Mouse (Mus musculus) heart, postnatal 36 days (tissue): ENCODE results near the gene Vipas39. TPM values are rescaled to one million over a fixed set of nuclear protein-coding genes. Genes with fewer than 3 reads are reported as not detected.

Experiments
- DNase-seq, 2 experiments: peaks; one replicate each; pipeline ENCODE4 v3.0.0; 2021 to 2022
- intact Hi-C: fragments of 180-260 bp; cut with DNase I; formaldehyde crosslinking; loops from one replicate; pipeline ENCODE4 v1.15.1; 2025
- microRNA-seq, 2 experiments: library from miRNA; unstranded; fragments of <30 nt; microRNA quantifications; one replicate each; pipeline ENCODE4 v1.2.0; 2021; ENCODE audit warnings: borderline number of aligned reads in 2 of 2
- total RNA-seq, 2 experiments: library from RNA; stranded (reverse); gene quantifications; 2 replicates each; pipeline ENCODE4 v1.2.3; 2021

Vipas39 gene
- total RNA-seq, 2 experiments from 2014 or later, result 21.2 to 24.5 TPM

DNA sequence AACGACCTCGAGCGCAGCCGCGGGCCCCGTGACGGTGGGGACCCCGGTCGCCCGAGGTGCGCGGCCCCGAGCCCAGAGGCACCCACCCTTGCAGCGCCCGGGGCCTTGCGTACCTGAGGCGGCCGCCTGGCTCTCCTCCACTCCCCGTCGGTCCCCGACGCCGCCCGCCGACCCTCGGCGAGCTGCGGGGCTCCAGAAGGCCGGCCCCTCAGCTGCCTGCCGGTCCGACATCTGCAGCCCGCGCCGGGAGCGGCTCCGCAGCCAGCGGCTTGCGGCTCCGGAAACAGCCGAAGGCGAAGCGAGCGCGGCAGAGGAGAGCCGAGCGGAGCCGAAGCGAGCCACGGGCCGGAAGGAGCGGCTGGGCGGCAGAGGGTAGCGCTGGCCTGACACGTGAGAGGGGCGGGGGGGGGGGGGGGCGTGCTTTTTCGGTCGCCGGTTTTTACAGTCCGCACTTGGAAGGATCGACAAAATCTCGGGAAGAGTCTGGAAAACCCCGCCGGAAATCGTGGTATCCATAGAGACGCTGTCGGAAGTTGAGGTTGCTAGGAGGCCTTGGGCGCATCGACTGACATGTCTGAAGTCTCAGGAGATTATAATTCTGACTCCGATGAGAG, 66.0 kb downstream of the Vipas39 start, which contains the start of gene Tmed8:
Gene Tmed8, minus strand, starts transcription at position 482 of the 614 bp plus-strand sequence.
- peak; percentile 75 to 79 for DNase-seq

DNA sequence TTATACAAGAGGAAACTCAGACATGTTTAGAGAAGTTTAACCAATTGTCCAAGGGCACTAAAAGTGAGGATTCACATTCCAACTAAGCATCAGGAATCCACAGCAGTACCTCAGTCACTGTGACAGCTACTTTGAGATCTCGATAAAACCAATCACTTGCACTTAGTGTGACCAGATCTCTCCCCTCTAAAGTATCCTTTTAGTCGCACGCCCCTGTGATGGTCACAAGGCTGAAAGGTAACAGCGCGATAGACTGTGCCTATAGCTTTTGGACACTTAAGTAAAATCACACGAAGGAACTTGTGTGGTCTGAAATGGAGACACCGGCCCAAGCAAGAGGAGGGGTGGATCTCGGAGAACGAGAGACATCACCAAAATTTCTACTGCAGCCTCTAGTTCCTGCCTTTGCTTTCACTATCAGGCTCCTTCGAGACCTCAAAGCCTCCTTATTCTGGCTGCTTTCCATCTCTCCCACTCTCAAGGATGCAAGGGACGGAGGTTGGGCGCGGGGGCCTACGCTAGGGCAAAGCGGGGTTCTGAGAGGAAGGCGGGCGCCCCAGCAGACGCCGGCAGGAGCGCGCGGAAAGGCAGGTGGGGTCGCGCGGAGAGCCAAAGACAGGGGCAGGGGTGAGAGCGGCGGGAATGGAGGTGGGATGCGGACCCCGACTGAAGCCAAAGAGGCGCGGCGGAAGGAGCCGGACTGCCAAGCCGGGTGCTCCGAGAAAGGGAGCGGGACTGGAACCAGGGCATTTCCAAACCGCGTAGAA, 66.7 kb downstream of the Vipas39 start, which contains the start of gene Samd15:
Gene Samd15, plus strand, starts transcription at position 518 of the 767 bp plus-strand sequence.
- DNase-seq, result peak; percentile 47 to 48
- intact Hi-C loops, result no loop called here

More for the DNA sequence above, 66.0 kb downstream of the Vipas39 start, which contains the start of gene Tmed8:
- intact Hi-C loops, result loop anchor here (2.0 kb wide), 1 partner anchor 51 kb away; no protein-coding TSS in a partner anchor

DNA sequence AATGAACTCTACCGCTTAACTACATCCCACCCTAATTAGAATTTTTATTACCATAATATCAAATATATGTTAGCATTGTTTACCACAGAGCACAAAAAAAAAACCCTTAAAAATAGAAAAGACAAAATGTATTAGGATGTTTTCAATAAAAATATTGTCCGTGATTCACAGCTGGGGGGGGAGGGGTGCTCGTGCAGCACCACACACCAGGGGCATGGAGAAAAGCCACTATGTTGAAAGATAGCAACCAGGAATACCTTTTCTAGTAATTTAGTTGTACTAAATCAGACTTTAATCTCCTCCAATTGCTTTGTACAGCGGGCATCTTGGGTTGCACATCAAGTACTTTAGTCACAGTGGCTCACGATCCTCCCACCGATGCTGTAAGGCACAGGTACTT, 67.3 kb downstream of the Vipas39 start:
- no peak for DNase-seq
- intact Hi-C loops, result no loop called here

DNA sequence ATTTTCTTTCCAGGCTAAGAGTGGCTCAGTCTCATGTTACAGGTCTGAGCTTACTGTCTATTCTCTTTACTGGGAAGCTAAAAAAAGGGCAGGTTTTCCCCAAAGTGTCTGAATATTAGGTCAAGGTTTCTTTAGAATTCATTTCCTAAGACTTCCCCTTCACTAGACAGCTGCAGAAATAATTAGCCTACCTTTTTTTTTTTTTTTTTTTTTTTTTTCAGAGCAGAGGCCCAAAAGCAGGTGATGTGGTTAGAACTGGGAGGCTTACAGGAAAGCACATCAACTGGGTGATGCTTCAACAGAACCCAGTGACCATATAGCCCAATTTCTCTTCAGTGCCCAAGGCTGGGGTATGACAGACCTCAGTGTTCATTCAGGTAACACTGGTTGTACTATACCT, 69.7 kb downstream of the Vipas39 start:
- intact Hi-C loops, result no loop called here
- no peak for DNase-seq

DNA sequence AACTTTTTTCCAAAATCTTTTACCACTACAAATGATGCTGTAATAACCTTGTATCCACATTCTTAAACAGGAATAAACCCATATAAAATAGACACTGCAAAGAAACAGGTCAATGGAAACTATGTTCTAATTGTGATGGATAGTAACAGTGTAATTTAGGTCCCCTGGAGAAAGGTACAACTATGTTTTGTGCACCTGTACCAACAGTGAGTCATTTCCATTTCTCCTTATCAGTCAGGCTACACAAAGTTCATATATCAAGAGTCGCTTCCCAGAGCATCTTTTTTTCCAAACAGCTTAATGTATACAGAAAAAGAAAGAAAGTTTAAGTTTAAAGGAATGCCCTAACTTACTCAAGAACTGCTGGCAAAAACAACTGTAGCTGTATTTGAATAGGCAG, 71.0 kb downstream of the Vipas39 start:
- intact Hi-C loops, result no loop called here
- DNase-seq, result no peak

DNA sequence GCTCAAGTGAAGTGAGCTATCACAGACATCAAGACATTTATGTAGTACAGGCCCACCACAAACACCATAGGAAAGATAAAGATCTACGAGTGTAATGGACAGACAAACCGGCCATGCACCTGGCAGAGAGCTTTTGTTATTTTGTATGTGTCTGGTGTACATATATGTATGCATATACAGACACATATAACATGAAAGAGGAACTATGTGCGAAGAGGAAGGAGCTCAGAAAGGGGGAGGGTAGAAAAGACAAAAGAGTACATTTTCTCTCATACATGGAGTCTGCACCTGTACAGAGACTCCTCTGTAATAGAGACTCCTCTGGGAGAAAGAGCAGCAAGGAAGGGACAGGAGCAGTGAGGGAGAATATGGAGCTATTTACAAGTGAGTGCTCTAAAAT, 73.0 kb downstream of the Vipas39 start:
- no peak for DNase-seq

More for the DNA sequence above, 73.0 kb downstream of the Vipas39 start:
- intact Hi-C loops, result no loop called here

Small RNAs within 50 kb of the gene (microRNA-seq; reads per million reads assigned to microRNA genes)
- gene Gm47293, result 0 reads per million in 2 experiments

Other genes with a start within 250 kb of the Vipas39 start
- gene Tmem63c, start 244.9 kb downstream of the Vipas39 start, total RNA-seq, result under 1 TPM in 1 of 2 experiments, not detected in 1; 0.25 TPM
- not detected for gene Ngb, start 163.7 kb downstream of the Vipas39 start, total RNA-seq
- 10 to 100 TPM; 47.6 TPM for gene Gstz1, start 119.1 kb downstream of the Vipas39 start, total RNA-seq
- 10 to 100 TPM; 10.3 to 10.9 TPM for gene Pomt2, start 118.3 kb downstream of the Vipas39 start, total RNA-seq
- gene Samd15, start 66.5 kb downstream of the Vipas39 start, total RNA-seq, result not detected
- gene Tmed8, start 65.8 kb downstream of the Vipas39 start, total RNA-seq, result 1 to 10 TPM; 5.1 to 5.9 TPM
- gene Noxred1, start 27.5 kb downstream of the Vipas39 start, total RNA-seq, result under 1 TPM; 0.49 to 1.00 TPM
- gene Ahsa1, start 223 bp upstream of the Vipas39 start, total RNA-seq, result 100 to 1,000 TPM; 120 to 147 TPM
- not detected for gene Ism2, start 33.4 kb upstream of the Vipas39 start, total RNA-seq
- 10 to 100 TPM; 27.2 to 28.8 TPM for gene Sptlc2, start 122.1 kb upstream of the Vipas39 start, total RNA-seq
- gene Slirp, start 177.6 kb upstream of the Vipas39 start, total RNA-seq, result 100 to 1,000 TPM; 161 to 175 TPM
- gene Alkbh1, start 177.8 kb upstream of the Vipas39 start, total RNA-seq, result 10 to 100 TPM in 1 of 2 experiments, 1 to 10 TPM in 1; 9.8 to 11.3 TPM
- gene Snw1, start 206.0 kb upstream of the Vipas39 start, total RNA-seq, result 10 to 100 TPM; 48.1 to 52.9 TPM
- not detected for gene Gm5788, start 228.5 kb upstream of the Vipas39 start, total RNA-seq
- gene Gm8300, start 248.1 kb upstream of the Vipas39 start, total RNA-seq, result not detected